Mouse (Mus musculus): ENCODE data around the gene Brsk1. TPM values are rescaled to one million over a fixed set of nuclear protein-coding genes. Genes with fewer than 3 reads are reported as not detected.

Brsk1 gene
- polyA plus RNA-seq, 1 experiment from 2014 or later: 2.2 TPM

- WGBS: 73% methylated on average over 6 of the region's 6 CpGs
- no peaks in the 10 kb centered on the region for H3K9me3 ChIP-seq
- H3K4me2 ChIP-seq (replicated peaks): no peak overlapping the region
- no peaks in the 10 kb centered on the region for H3K4me1 ChIP-seq
- H3K9ac ChIP-seq: no peak overlapping the region
- ATAC-seq (ENCODE audit: low FRiP score, low read depth): no peak
- no peaks in the 10 kb centered on the region for H3K27me3 ChIP-seq
- H3K36me3 ChIP-seq: peaks cover 59% of the 10 kb centered on the region
- no peak overlapping the region for H3K27ac ChIP-seq
- no peak overlapping the region for H3K4me3 ChIP-seq
Observed at GRCm38 (mm10) chr7:4716955-4717354, 26.6 kb downstream of the Brsk1 start.

- no peaks in the 10 kb centered on the region for H3K9me3 ChIP-seq
- WGBS: 87% methylated on average over 3 of the region's 3 CpGs
- no peak overlapping the region for H3K27ac ChIP-seq
- H3K36me3 ChIP-seq: peaks cover 36% of the 10 kb centered on the region
- no peak overlapping the region for H3K9ac ChIP-seq
- H3K27me3 ChIP-seq: no peaks in the 10 kb centered on the region
- no peak overlapping the region for H3K4me3 ChIP-seq
- no peaks in the 10 kb centered on the region for H3K4me1 ChIP-seq
- no peak for ATAC-seq (ENCODE audit: low FRiP score, low read depth)
- H3K4me2 ChIP-seq (replicated peaks): no peak overlapping the region
Observed at GRCm38 (mm10) chr7:4719276-4719675, 28.9 kb downstream of the Brsk1 start.

DNA sequence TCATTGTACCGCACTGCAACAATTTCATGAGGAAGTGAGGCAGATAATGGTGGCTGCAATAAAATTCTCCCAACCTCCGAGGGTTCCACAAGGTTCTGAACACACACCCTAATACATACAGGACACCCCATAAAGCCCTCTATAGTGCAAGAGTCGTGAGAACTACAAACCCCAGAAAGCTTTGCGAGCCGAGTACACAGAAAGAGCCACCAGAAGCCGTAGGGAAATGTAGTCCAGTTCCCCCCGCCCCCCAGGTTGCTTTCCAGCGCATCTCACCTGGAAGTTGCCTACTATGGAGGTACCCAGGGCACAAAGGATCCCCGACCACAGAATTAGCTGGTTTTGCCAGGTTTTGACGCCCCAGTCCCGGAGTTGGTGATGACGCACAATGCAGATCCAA is 33.1 kb downstream of the Brsk1 start:
- H3K9ac ChIP-seq: peak overlapping the region; percentile 31; the same call in 1 of the 2 replicates
- H3K9me3 ChIP-seq: no peaks in the 10 kb centered on the region
- H3K36me3 ChIP-seq: no peaks in the 10 kb centered on the region
- H3K27ac ChIP-seq: no peak overlapping the region
- H3K27me3 ChIP-seq: no peaks in the 10 kb centered on the region
- peak overlapping the region; percentile 26; the same call in 1 of the 2 replicates for H3K4me3 ChIP-seq
- ATAC-seq (ENCODE audit: low FRiP score, low read depth): no peak
- WGBS: 32% methylated on average over 12 of the region's 12 CpGs
- peak overlapping the region; percentile 57 for H3K4me2 ChIP-seq (replicated peaks)
- no peaks in the 10 kb centered on the region for H3K4me1 ChIP-seq

DNA sequence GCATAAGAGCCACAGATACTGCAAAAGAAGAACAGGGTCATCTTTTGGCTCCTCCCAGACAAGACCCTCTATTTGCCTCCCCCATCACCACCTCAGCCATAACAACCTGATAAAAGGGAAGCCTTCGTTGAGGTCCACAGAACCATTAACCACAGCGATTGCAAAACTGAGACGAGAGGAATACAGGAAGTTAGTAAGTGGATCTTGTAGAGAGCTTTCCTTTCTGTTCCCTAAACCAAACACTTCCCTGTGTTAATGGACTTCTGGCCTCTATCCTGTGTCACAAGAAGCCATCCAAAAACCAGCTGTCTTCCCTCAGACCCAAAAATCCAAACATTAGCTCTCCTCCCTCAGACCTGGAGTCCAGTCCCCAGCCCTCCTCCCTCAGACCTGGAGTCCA is 34.0 kb downstream of the Brsk1 start:
- ATAC-seq (ENCODE audit: low FRiP score, low read depth): no peak
- H3K9me3 ChIP-seq: no peaks in the 10 kb centered on the region
- H3K36me3 ChIP-seq: no peaks in the 10 kb centered on the region
- H3K27me3 ChIP-seq: no peaks in the 10 kb centered on the region
- H3K4me1 ChIP-seq: no peaks in the 10 kb centered on the region
- H3K4me3 ChIP-seq: no peak overlapping the region
- H3K9ac ChIP-seq: no peak overlapping the region
- 67% methylated on average over 3 of the region's 3 CpGs for WGBS
- no peak overlapping the region for H3K27ac ChIP-seq
- H3K4me2 ChIP-seq (replicated peaks): no peak overlapping the region

DNA sequence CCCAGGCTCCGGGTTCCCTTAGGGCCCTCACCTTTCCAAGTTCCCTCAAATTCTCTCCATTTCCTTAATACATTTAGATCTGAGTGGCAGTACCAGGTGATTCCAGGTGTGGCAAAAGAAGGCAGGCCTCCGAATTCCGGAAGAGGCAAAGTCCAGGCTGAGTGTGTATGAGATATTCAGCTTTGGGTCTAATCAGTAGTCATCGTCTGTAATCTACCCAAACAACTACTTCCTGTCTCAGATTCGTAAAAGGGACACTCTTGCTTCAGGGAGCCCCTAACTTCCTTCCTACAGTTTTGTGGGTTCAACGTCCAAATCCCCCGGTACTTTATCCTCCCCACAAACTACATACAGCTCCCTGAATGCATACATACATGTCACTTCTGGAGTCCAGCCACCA is 34.8 kb downstream of the Brsk1 start, which contains the start of gene Tmem150b:
Tmem150b (minus strand) TSS at position 81 of the 400 bp plus-strand sequence.
- no peak within 1 kb of the TSS for H3K4me3 ChIP-seq
- WGBS: 81% methylated on average over 7 of the region's 7 CpGs

GRCm38 (mm10) chr7:4731090-4731489 is 40.7 kb downstream of the Brsk1 start:
- no peaks in the 10 kb centered on the region for H3K36me3 ChIP-seq
- no peak overlapping the region for H3K27ac ChIP-seq
- no peaks in the 10 kb centered on the region for H3K9me3 ChIP-seq
- 0 out of 2 replicates have a peak, but pooled peaks cover 3% of the 10 kb centered on the region for H3K27me3 ChIP-seq
- no peak overlapping the region for H3K4me2 ChIP-seq (replicated peaks)
- 77% methylated on average over 5 of the region's 5 CpGs for WGBS
- no peak overlapping the region for H3K9ac ChIP-seq
- H3K4me1 ChIP-seq: no peaks in the 10 kb centered on the region
- ATAC-seq (ENCODE audit: low FRiP score, low read depth): no peak
- no peak overlapping the region for H3K4me3 ChIP-seq

More for the DNA sequence above, 34.8 kb downstream of the Brsk1 start, which contains the start of gene Tmem150b:
- Histone ChIP-seq H3K27me3 (no peaks in the 10 kb centered on the region), H3K9ac (no peak within 1 kb of the TSS), H3K36me3 (no peaks in the 10 kb centered on the region), H3K4me2 (replicated peaks) (no peak within 1 kb of the TSS), H3K4me1 (no peaks in the 10 kb centered on the region), H3K27ac (no peak within 1 kb of the TSS), H3K9me3 (no peaks in the 10 kb centered on the region)
- ATAC-seq (ENCODE audit: low FRiP score, low read depth): no peak

DNA sequence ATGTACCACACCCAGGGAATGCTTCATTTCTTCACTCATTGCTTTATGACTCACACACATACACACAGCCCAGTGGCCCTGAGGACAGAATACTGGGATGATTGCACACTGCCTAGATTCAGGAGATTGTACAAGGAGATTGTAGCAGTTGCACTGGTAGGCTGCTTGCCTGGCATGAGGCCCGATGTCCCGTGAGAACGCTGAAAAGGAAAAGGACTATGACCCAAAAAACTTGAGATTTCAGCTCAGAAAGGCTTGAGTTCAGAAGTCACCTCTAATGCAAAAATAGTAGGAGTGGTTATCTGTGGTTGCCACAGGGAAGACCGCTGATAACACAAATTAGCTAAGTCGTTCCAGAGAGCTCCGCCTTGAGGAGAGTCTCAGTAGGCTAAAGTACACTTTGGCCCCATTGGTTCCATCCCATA is 42.6 kb downstream of the Brsk1 start:
- no peaks in the 10 kb centered on the region for H3K4me1 ChIP-seq
- H3K36me3 ChIP-seq: no peaks in the 10 kb centered on the region
- H3K27ac ChIP-seq: no peak overlapping the region
- WGBS: 62% methylated on average over 6 of the region's 6 CpGs
- no peak for ATAC-seq (ENCODE audit: low FRiP score, low read depth)
- no peaks in the 10 kb centered on the region for H3K9me3 ChIP-seq
- 0 out of 2 replicates have a peak, but pooled peaks cover 3% of the 10 kb centered on the region for H3K27me3 ChIP-seq
- H3K9ac ChIP-seq: no peak overlapping the region
- no peak overlapping the region for H3K4me2 ChIP-seq (replicated peaks)
- H3K4me3 ChIP-seq: no peak overlapping the region

DNA sequence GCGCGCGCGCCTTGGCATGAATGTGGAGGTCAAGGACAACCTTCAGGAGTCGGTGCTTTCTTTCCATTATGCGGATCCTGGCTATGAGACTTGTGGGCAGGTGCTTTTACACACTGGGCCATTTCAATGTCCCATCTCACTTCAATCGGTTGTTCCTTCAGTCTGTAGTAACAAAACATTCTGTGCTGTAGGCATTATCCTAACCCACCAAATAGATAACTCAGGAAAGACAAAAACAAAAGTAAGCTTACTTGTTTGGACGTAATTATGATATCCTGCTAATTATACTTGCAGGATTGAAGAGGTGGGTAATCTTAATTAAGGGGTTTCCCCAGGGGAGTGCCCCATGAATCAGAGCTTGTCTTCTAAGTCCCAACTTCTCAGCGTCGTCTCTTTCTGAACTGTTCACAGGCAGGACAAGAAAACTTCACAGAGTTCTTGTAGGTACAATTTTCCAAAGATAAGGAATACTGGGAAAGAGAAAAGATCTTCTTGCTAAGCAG is 48.7 kb downstream of the Brsk1 start:
- Histone ChIP-seq H3K9me3 (no peaks in the 10 kb centered on the region), H3K27ac (peak overlapping the region; percentile 85), H3K27me3 (no peaks in the 10 kb centered on the region), H3K9ac (no peak overlapping the region), H3K4me1 (peaks cover 32% of the 10 kb centered on the region), H3K4me3 (peak overlapping the region; percentile 78), H3K4me2 (replicated peaks) (peak overlapping the region; percentile 63), H3K36me3 (peaks cover 20% of the 10 kb centered on the region)
- ATAC-seq (ENCODE audit: low FRiP score, low read depth): no peak
- 54% methylated on average over 10 of the region's 10 CpGs for WGBS

GRCm38 (mm10) chr7:4739544-4740275 is 49.3 kb downstream of the Brsk1 start, which contains the start of gene Kmt5c:
TSS of gene Kmt5c (plus strand) at chr7:4740115.
- H3K9ac ChIP-seq: peak within 1 kb of the TSS; percentile 86
- WGBS: under 1% methylated on average over 40 of the region's 44 CpGs
- no peaks in the 10 kb centered on the region for H3K9me3 ChIP-seq
- peaks cover 32% of the 10 kb centered on the region for H3K4me1 ChIP-seq
- peak; percentile 97 for ATAC-seq (ENCODE audit: low FRiP score, low read depth)
- H3K36me3 ChIP-seq: peaks cover 25% of the 10 kb centered on the region
- peak within 1 kb of the TSS; percentile 78 for H3K4me3 ChIP-seq
- peak within 1 kb of the TSS; percentile 89 for H3K27ac ChIP-seq
- no peaks in the 10 kb centered on the region for H3K27me3 ChIP-seq
- peak within 1 kb of the TSS; percentile 90 for H3K4me2 ChIP-seq (replicated peaks)

DNA sequence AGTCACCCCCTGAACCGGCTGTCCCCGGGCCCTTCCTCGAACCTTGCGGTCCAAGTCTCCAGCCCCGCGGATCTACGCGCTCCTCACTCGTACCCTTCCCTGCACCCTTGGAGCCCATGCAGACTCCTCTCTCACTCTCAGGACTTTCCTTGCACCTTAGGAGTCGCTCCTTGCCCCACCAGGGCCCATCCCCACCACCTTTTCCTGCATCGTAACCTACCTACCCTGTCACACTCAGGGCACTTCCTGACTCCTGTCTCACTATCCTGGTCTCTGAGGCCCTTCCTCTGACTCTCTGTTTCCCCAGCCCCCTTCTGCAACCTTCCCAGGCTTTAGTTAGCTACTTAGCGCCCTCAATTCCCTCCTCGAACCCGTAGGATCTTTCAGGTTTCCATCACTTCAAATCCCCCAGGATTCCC is 49.9 kb downstream of the Brsk1 start:
- Histone ChIP-seq H3K9me3 (no peaks in the 10 kb centered on the region), H3K27me3 (no peaks in the 10 kb centered on the region), H3K27ac (peak overlapping the region; percentile 89), H3K4me3 (peak overlapping the region; percentile 78), H3K36me3 (peaks cover 25% of the 10 kb centered on the region), H3K4me2 (replicated peaks) (peak overlapping the region; percentile 90), H3K9ac (peak overlapping the region; percentile 86), H3K4me1 (peaks cover 32% of the 10 kb centered on the region)
- WGBS: 0% methylated on average over 11 of the region's 14 CpGs
- ATAC-seq (ENCODE audit: low FRiP score, low read depth): no peak; the same call in 1 of the 2 replicates

DNA sequence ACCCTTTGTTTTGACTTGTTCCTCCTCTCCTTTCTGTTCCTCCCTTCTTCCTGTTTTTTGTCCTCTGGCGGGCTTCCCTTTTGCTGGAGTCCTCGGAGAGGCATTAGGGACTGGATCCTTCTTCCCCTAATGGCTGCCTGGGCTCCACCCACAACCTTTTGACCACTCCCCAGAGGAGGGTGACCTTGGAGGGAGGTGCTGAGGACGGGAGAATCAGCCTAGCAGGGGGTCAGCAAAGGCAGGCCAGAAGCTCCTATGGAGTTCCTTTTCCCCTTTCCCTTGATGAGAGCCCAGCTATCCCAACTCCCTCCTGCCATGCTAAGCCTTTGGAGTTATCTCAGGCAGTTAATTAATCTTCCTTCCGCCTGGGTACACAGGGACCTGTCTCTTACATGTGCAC is 50.7 kb downstream of the Brsk1 start:
- WGBS: 12% methylated on average over 4 of the region's 4 CpGs
- peak overlapping the region; percentile 89 for H3K27ac ChIP-seq

GRCm38 (mm10) chr7:4741672-4742481 is 51.5 kb downstream of the Brsk1 start:
- whole genome bisulfite sequencing: 82% methylated on average over 21 of the region's 21 CpGs
- H3K9me3 ChIP-seq: no peaks in the 10 kb centered on the region
- peak overlapping the region; percentile 86 for H3K9ac ChIP-seq
- H3K4me2 ChIP-seq (replicated peaks): peak overlapping the region; percentile 90
- H3K4me1 ChIP-seq: peaks cover 32% of the 10 kb centered on the region
- H3K27me3 ChIP-seq: no peaks in the 10 kb centered on the region
- peaks cover 41% of the 10 kb centered on the region for H3K36me3 ChIP-seq
- H3K4me3 ChIP-seq: peak overlapping the region; percentile 78
- 0 out of 2 replicates have a peak overlapping the region, but pooled peaks have one; percentile 89 for H3K27ac ChIP-seq
- no peak for ATAC-seq (ENCODE audit: low FRiP score, low read depth)

More for the DNA sequence above, 50.7 kb downstream of the Brsk1 start:
- Histone ChIP-seq H3K27me3 (no peaks in the 10 kb centered on the region), H3K4me3 (peak overlapping the region; percentile 78), H3K4me1 (peaks cover 32% of the 10 kb centered on the region), H3K9me3 (no peaks in the 10 kb centered on the region), H3K36me3 (peaks cover 33% of the 10 kb centered on the region), H3K4me2 (replicated peaks) (peak overlapping the region; percentile 90), H3K9ac (peak overlapping the region; percentile 86)
- no peak for ATAC-seq (ENCODE audit: low FRiP score, low read depth)

Measured in limb, embryonic 13.5 days (tissue).